Mouse (Mus musculus) forelimb bud, embryonic 11.5 days (tissue): ENCODE data around the gene Lce1j.
"Not testable (repeated sequence)": the region's sequence is repeated elsewhere in the genome, so short reads cannot be mapped to it uniquely, and the experiment has no call there.

Experiments
- DNase-seq: peaks from one replicate; pipeline ENCODE4 v3.0.0-alpha.2; 2012; ENCODE audit warnings: low read depth, low spot score

The Lce1j gene

GRCm38 (mm10) chr3:92790414-92790813 is at the start of gene Lce1j:
Gene Lce1j (minus strand): TSS chr3:92790514.
- no peak for DNase-seq

GRCm38 (mm10) chr3:92827108-92827507 is 36.8 kb upstream of the Lce1j start, which contains the start of gene Kprp:
Gene Kprp (minus strand): TSS chr3:92827247.
- DNase-seq = no peak

GRCm38 (mm10) chr3:92825808-92826207 is 35.5 kb upstream of the Lce1j start:
- DNase-seq = no peak

- not testable (repeated sequence) for DNase-seq
These were observed 25.7 kb upstream of the Lce1j start for GRCm38 (mm10) chr3:92816036-92816435.

DNA sequence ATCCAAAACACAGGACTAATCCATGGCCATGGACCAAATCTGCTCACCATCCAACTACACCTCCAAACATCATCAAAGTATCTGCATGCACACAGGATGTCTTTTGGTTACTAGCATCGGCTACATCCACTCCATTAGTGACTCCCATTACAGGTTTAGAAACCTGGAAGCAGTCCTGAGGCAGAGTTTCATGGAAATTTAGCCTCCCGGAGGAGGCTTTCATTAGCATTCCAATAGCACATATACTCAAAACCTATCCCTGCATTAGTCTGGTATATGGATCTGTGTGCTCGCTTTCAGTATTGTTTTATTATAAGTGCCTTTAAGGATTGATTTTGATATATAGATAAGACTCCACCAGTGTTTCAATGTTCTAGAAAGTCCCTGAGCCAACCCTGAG is 25.3 kb upstream of the Lce1j start:
- no peak for DNase-seq

GRCm38 (mm10) chr3:92807791-92808190 is 17.5 kb upstream of the Lce1j start, which contains the start of gene Lce1k:
Gene Lce1k (minus strand): TSS chr3:92807891.
- DNase-seq = no peak

- DNase-seq = no peak
These were observed 11.5 kb downstream of the Lce1j start, which contains the start of gene Lce1i for GRCm38 (mm10) chr3:92778799-92779198. Gene Lce1i (minus strand): TSS chr3:92778899.

GRCm38 (mm10) chr3:92771573-92771972 is 18.7 kb downstream of the Lce1j start:
- DNase-seq = peak; percentile 5

- no peak for DNase-seq
These were observed 25.3 kb downstream of the Lce1j start, which contains the start of gene Lce1h for GRCm38 (mm10) chr3:92764965-92765364. Gene Lce1h (minus strand): TSS chr3:92765065.

DNA sequence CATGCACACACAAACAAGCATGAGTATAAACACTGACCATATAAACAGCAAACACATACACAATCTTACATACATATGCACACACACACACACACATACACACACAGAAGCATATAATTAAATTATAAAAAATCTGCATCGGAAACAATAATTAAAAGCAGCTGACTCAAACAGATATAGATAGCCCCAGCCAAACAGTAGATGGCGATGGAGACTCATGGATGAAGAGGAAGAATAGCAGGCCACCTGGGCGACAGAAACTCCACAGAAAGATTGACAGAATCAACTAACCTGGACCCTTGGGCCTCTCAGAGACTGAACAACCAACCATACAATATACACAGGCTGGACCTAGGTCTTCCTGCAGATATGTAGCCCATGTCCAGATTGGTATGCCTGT is 37.1 kb downstream of the Lce1j start:
- DNase-seq = no peak

DNA sequence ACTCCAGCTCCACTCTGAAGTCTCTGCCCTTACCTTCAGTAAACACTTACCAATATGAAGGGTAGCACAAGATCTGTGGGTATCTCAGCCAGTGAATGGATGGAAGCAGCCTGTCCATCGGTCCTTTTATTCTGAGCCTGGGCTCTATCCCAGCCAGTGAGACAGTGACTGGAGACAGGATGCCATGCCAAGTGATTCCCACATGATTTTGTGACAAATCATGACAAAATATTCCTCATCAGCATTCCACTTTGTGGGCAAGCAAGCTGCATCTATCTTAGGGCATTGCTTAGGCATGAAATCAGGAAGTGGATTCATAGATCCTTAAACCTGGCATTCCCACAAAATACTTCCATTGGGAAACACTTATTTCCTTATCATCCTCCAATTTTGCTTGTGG is 38.1 kb downstream of the Lce1j start, which contains the start of gene Lce1g:
Gene Lce1g (minus strand): TSS at position 101 of the 400 bp plus-strand sequence.
- no peak for DNase-seq

DNA sequence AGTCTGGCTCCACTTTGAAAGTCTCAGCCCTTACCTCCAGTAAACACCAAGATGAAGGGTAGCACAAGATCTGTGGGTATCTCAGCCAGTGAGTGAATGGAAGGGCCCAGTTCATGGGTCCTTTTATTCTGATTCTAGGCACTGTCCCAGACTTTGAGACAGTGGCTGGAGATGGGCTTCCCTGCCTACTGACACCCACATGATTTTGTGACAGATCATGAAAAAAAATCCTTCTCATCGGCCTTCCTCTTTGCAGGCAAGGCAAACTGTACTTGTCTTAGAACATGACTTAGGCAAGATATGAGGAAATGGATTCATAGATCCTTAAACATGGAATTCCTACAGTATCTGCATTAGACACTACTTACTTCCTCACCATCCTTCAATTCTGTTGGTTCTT is 51.3 kb downstream of the Lce1j start, which contains the start of gene Gm38119:
Gene Gm38119 (minus strand): TSS at position 101 of the 400 bp plus-strand sequence.
- no peak for DNase-seq
